Mouse (Mus musculus): ENCODE measurements at regions not wholly inside any gene's neighbourhood (a gene's known extent, or its start where the extent isn't known, plus 50 kb on each side); places are given as distances from the start of the nearest gene placed in this dataset.
A peak's percentile ranks its signal among the peaks of the same experiment; 100 is the strongest.

DNA sequence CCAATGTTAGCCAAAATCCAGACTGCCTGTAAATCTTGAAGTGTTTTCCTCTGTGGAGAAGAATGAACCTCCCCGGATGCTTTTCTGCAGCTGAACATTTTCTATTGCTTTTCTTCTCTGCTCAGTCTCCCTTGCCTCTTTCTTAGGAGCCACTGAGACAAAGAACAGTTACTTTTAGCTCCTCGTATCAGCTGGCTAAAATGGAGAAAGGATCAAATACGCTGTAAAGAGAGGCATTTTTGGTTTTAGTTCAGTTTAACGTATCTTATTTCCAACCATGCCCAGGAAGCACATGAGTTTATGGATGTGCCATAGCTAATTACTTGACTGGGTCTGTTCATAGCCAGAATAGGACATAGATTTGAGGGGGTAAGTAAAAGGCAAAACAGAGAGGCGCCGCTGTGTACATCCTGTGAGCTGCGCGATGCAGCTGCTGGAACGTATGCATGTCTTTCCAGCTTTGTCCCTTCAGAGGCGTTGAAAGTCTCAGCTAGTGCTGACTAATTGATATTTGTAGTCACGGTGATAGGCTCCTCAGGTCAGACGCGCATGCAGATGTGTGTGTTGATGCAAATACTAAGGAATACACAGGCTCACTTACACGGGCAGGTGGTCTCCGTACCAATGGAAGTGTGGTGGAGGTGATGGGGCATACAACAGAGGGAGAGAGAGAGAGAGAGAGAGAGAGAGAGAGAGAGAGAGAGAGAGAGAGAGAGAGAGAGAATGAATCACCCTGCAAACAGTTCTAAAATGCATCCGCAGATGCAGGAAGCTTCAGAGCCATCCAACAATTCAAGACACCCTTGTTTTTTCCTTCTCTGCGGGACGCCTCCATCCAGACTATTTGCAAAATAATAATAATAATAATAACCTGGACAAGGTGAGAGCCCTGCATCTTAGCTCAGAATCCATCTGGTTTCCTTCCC, 216.5 kb upstream of the Ubash3b start:
- DNase-seq (ENCODE audit: low spot score): no peak

DNA sequence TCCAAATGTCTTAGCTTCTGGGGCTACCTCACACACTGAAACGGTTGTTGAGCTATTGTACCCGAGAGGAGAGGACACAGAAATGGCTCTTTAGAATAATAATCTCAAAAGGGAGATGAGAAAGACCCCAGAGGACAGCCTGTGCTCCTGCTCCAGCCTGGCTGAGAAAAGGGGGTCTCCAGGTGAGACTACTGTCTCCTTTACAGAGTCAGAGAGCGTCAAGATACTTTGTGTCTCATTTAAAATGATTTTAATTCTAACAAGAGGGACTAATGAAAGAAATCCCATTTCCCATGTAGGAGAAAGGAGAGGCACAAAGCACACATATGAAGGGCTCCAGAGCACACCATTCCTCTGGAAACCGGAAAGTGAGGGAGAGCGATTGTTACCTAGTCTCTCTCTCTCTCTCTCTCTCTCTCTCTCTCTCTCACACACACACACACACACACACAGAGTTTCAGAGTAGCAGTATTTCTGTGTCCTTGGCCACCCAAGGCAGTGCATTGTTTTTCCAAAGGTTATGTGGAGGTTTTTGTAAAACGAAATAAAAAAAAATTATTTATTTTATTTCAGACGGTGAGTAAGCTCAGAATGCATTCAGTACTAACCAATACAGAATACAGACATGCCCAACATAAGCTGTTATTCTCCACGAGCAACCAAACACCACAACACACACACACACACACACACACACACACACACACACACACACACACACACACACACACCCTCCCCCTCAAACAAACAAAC, 215.6 kb upstream of the Ubash3b start:
- DNase-seq (ENCODE audit: low spot score): no peak

DNA sequence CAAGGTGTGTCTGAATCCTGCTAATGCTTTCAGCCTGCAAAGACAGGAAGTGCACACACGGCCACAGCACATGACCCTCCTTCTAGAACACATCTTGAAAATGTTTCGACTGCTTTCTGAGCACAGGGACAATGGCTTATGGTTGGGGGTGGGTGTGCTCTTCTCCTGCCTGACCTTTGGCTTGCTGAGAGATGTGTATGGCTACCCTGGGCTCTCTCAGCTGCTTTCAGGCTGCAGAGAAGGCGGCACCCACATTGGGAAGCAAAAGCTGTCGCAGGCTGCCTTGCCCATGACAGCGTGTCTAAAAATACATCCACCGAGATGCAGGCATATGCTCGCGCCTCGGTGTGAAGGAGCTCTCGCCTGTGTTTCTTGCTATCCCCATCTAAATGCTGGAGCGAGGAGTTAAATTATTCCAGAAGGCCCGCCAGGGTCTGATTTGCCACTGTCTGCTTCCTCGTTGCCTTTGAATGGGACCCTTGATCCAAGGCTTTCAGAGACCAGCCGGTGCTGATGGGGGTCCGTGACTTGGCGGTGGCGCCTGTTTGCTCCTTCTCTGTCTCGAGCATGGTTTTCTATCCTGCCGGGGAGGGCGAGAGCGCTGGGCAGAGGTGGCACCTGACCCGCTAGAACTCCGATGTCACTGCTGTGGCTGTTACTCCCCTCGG, 214.6 kb upstream of the Ubash3b start:
- no peak for DNase-seq (ENCODE audit: low spot score)

GRCm38 (mm10) chr9:41374591-41375481, 213.3 kb upstream of the Ubash3b start:
- no peak for DNase-seq (ENCODE audit: low spot score)

- DNase-seq (ENCODE audit: low spot score): no peak
Observed at GRCm38 (mm10) chr9:41366405-41366804, 204.9 kb upstream of the Ubash3b start.

GRCm38 (mm10) chr9:41365251-41365650, 203.8 kb upstream of the Ubash3b start:
- DNase-seq (ENCODE audit: low spot score): no peak

- no peak for DNase-seq (ENCODE audit: low spot score)
Observed at GRCm38 (mm10) chr9:41364442-41365250, 203.1 kb upstream of the Ubash3b start.

GRCm38 (mm10) chr9:41360356-41360755, 198.9 kb upstream of the Ubash3b start:
- no peak for DNase-seq (ENCODE audit: low spot score)

GRCm38 (mm10) chr9:41359286-41359685, 197.8 kb upstream of the Ubash3b start:
- no peak for DNase-seq (ENCODE audit: low spot score)

GRCm38 (mm10) chr9:41345338-41345737, 183.8 kb upstream of the Ubash3b start:
- DNase-seq (ENCODE audit: low spot score): no peak

GRCm38 (mm10) chr9:41337375-41337774, 175.9 kb upstream of the Ubash3b start:
- DNase-seq (ENCODE audit: low spot score): no peak

DNA sequence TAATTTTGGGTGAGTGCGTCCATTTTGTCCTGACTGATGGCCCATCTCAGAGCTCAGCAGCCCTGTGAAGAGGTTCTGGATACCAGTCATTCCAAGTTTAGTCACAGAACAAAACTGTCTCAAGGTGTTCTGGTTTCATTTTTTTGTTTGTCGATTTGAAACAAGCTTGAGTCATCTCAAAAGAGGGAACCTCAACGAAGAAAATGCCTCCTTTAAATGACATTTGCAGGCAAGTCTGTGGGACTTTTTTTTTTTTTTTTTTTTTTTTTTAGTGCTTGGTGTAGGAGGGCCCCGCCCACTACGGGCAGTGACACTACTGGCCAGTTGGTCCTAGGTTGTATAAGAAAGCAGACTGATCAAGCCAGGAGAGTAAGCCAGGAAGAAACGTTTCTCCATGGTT, 175.3 kb upstream of the Ubash3b start:
- DNase-seq (ENCODE audit: low spot score): no peak

GRCm38 (mm10) chr9:41334462-41335241, 173.2 kb upstream of the Ubash3b start:
- DNase-seq (ENCODE audit: low spot score): no peak

DNA sequence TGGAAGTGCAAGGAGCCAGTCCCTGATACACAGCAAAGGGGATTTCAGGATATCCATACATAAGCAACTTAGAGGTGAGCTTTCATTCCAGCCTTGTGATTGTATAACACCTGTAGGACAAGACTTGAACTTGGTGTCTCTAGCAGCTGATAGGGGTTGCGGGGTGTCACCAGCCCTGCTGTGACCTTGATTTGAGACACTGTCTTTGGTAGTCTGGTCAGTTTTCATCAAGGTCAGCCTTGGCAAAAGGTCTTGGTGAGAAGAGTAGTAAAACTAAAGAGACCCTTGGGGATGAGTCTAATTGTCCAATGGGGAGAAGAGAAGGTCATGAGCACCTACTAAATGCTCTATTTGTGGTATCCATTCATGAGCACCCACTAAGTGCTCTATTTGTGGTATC, 172.0 kb upstream of the Ubash3b start:
- no peak for DNase-seq (ENCODE audit: low spot score)

- no peak for DNase-seq (ENCODE audit: low spot score)
Observed at GRCm38 (mm10) chr9:41328959-41329358, 167.5 kb upstream of the Ubash3b start.

DNA sequence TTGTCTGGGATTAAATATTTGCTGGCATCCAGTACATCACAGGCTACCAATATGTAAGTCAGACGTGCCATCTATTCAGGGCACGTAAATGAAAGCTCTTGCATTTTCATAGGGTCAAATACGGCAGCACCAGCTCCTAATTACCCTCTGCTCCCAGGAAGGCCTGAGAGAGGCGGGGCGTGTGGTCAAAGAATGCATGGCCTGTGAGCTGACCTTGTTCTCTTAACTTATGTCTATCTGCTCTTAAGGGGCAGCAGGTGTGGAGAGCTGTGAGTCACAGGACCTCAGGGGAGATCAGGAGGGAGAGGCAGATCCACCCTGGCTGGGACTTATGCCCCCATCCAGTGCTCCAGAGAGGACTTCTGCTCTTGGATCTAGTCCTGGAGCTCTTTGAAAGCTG, 167.0 kb upstream of the Ubash3b start:
- no peak for DNase-seq (ENCODE audit: low spot score)

- DNase-seq (ENCODE audit: low spot score): peak; percentile 44
Observed at GRCm38 (mm10) chr9:41328056-41328455, 166.6 kb upstream of the Ubash3b start.

DNA sequence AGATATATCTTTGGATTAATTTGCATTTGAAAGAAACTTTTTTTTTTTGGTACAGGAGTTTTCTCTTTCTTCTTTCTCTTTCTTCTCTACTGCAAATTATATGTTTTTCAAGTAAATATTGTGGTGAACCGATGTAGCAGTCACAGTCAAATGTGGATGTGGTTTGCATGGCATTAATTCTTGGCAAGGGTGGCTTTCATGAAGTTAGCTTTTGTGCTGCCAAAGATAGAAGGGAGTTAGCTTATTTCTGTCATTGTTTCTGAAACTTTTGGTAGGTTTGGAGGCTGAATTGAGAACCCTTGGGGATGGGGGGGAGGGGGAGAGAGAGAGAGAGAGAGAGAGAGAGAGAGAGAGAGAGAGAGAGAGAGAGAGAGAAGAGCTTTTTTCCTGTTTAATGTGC, 166.1 kb upstream of the Ubash3b start:
- DNase-seq (ENCODE audit: low spot score): peak; percentile 25

DNA sequence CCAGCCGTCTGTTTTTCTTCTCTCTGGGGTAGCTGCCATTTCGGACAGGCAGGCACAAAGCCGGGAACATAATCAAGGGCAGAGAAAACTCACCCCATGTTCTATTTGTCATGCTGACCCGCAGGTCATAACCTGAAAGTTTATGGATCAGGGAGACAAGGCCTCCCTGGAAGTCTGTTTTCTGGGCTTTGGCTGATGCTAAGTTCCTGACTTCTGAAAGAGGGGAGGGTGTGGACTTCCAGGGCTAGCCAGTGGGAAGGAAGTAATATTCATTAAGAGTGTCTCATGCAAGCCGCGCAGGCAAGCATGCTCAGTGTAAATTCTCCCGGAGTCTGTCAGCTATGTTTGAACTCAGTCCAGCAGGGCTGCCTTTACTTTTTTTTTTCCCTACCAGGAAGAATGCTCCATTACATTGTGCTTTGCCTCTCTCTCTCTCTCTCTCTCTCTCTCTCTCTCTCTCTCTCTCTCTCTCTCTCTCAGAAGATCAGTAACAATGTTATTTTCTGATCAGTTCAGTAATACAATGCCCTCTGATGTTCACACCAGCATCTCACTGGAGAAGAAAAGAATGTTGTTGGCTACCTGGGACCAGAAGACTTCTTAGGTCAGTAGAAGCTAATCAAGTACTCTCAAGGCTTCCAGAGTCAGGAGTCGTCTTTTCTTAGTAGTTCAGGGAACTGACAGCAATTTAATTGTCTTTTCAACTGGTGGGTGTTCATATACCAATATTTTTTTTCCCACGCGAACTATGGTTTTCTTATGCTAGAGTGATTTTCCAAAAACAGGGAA, 165.5 kb upstream of the Ubash3b start:
- peak; percentile 63 for DNase-seq (ENCODE audit: low spot score)

Measured in adipocyte (in vitro differentiated cells).